Mouse (Mus musculus) bone marrow, adult 2 months (tissue): ENCODE results near the gene Caap1.

Experiments used
- CTCF ChIP-seq: fragments of 200-500 bp; IDR thresholded peaks from 2 replicates; pipeline ENCODE4 v1.5.1; 2011; ENCODE audit warnings: low read length, control low read depth; ENCODE audit not compliant: control insufficient read depth, insufficient read depth
- POLR2A ChIP-seq: fragments of 200-500 bp; IDR thresholded peaks from 2 replicates; pipeline ENCODE4 v1.6.1; 2011; ENCODE audit warnings: low read depth, mild to moderate bottlenecking, control low read depth, low read length, borderline replicate concordance; ENCODE audit not compliant: control insufficient read depth

DNA sequence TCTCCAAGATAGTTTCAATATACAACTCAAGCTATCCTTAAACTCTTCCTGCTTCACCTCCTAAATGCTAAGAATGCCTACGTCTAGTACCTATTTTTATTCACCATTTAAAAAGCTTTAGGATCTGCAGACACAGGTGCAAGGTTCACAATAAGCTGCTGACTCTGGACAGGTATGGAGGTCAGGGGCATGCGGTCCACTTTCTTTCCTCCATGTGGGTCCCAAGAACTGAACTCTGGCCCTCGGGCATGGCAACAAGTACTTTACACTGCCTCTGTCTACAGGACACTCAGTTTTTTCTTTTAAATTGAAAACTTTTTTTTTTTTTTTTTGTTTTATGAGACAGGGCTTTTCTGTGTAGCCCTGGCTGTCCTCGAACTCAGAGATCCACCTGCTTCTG, 16.1 kb upstream of the Caap1 start:
- TF ChIP-seq CTCF: no peak
- TF ChIP-seq POLR2A: no peak
